Mouse (Mus musculus): ENCODE measurements around the gene Spaca4. TPM values are rescaled to one million over a fixed set of nuclear protein-coding genes. Genes with fewer than 3 reads are reported as not detected.
A peak's percentile ranks its signal among the peaks of the same experiment; 100 is the strongest.

Spaca4 gene
- polyA plus RNA-seq, 1 experiment from 2014 or later, result not detected

- peaks cover 68% of the 10 kb centered on the region for H3K4me1 ChIP-seq (replicated peaks; ENCODE audit: control insufficient read depth, insufficient read depth, low read length)
- peak overlapping the region; percentile 44 for H3K9ac ChIP-seq
- WGBS, result 0% methylated on average over 21 of the region's 21 CpGs
- DNase-seq (ENCODE audit: low spot score) (no peak), ATAC-seq (ENCODE audit: low FRiP score) (no peak)
- peak overlapping the region; percentile 94 for H3K4me2 ChIP-seq (replicated peaks)
- H3K9me3 ChIP-seq (ENCODE audit: control insufficient read depth, low read length), result no peaks in the 10 kb centered on the region
- H3K27me3 ChIP-seq (ENCODE audit: control insufficient read depth, insufficient read depth, low read length), result no peaks in the 10 kb centered on the region
- peak overlapping the region; percentile 52 for H3K4me3 ChIP-seq (replicated peaks; ENCODE audit: low read length)
- H3K36me3 ChIP-seq (replicated peaks; ENCODE audit: control insufficient read depth, insufficient read depth), result peaks cover 8% of the 10 kb centered on the region
- peak overlapping the region; percentile 15; the same call in 1 of the 2 replicates for H3K27ac ChIP-seq
These were observed 20.2 kb downstream of the Spaca4 start for GRCm38 (mm10) chr7:45705443-45705864.

- Histone ChIP-seq H3K9ac (peak within 1 kb of the TSS; percentile 53), H3K4me1 (replicated peaks; ENCODE audit: control insufficient read depth, insufficient read depth, low read length) (peaks cover 65% of the 10 kb centered on the region), H3K9me3 (ENCODE audit: control insufficient read depth, low read length) (no peaks in the 10 kb centered on the region), H3K27me3 (ENCODE audit: control insufficient read depth, insufficient read depth, low read length) (no peaks in the 10 kb centered on the region), H3K27ac (peak within 1 kb of the TSS; percentile 81), H3K36me3 (replicated peaks; ENCODE audit: control insufficient read depth, insufficient read depth) (0 out of 2 replicates have a peak, but pooled peaks cover 2% of the 10 kb centered on the region), H3K4me2 (replicated peaks) (peak within 1 kb of the TSS; percentile 94), H3K4me3 (replicated peaks; ENCODE audit: low read length) (peak within 1 kb of the TSS; percentile 52)
- whole genome bisulfite sequencing, result under 1% methylated on average over 36 of the region's 36 CpGs
- ATAC-seq (ENCODE audit: low FRiP score) (peak; percentile 88), DNase-seq (ENCODE audit: low spot score) (peak; percentile 97)
These were observed 20.7 kb downstream of the Spaca4 start, which contains the start of gene Dbp for GRCm38 (mm10) chr7:45704730-45705442. TSS of gene Dbp (plus strand) at chr7:45705088.

GRCm38 (mm10) chr7:45704046-45704559 lies 21.5 kb downstream of the Spaca4 start:
- H3K27ac ChIP-seq, result peak overlapping the region; percentile 81
- peak; percentile 80 for DNase-seq (ENCODE audit: low spot score)
- peak overlapping the region; percentile 52 for H3K4me3 ChIP-seq (replicated peaks; ENCODE audit: low read length)
- H3K9ac ChIP-seq, result peak overlapping the region; percentile 53
- H3K27me3 ChIP-seq (ENCODE audit: control insufficient read depth, insufficient read depth, low read length), result peaks cover 3% of the 10 kb centered on the region; the same call in 1 of the 2 replicates
- peaks cover 58% of the 10 kb centered on the region for H3K4me1 ChIP-seq (replicated peaks; ENCODE audit: control insufficient read depth, insufficient read depth, low read length)
- H3K9me3 ChIP-seq (ENCODE audit: control insufficient read depth, low read length), result no peaks in the 10 kb centered on the region
- H3K4me2 ChIP-seq (replicated peaks), result peak overlapping the region; percentile 94
- H3K36me3 ChIP-seq (replicated peaks; ENCODE audit: control insufficient read depth, insufficient read depth), result no peaks in the 10 kb centered on the region
- peak; percentile 61 for ATAC-seq (ENCODE audit: low FRiP score)
- WGBS, result under 1% methylated on average over 13 of the region's 13 CpGs

GRCm38 (mm10) chr7:45703521-45704033 lies 22.0 kb downstream of the Spaca4 start:
- no peak for DNase-seq (ENCODE audit: low spot score)
- H3K27ac ChIP-seq, result peak overlapping the region; percentile 81

GRCm38 (mm10) chr7:45702809-45703520 lies 22.6 kb downstream of the Spaca4 start:
- Histone ChIP-seq H3K4me1 (replicated peaks; ENCODE audit: control insufficient read depth, insufficient read depth, low read length) (peaks cover 46% of the 10 kb centered on the region), H3K9me3 (ENCODE audit: control insufficient read depth, low read length) (no peaks in the 10 kb centered on the region), H3K4me2 (replicated peaks) (peak overlapping the region; percentile 94), H3K27me3 (ENCODE audit: control insufficient read depth, insufficient read depth, low read length) (peaks cover 13% of the 10 kb centered on the region), H3K4me3 (replicated peaks; ENCODE audit: low read length) (peak overlapping the region; percentile 52; the same call in 1 of the 2 replicates), H3K36me3 (replicated peaks; ENCODE audit: control insufficient read depth, insufficient read depth) (no peaks in the 10 kb centered on the region), H3K9ac (peak overlapping the region; percentile 53; the same call in 1 of the 2 replicates), H3K27ac (peak overlapping the region; percentile 81; the same call in 1 of the 2 replicates)
- ATAC-seq (ENCODE audit: low FRiP score), result no peak
- WGBS, result 90% methylated on average over 17 of the region's 17 CpGs
- DNase-seq (ENCODE audit: low spot score), result no peak

More at GRCm38 (mm10) chr7:45703521-45704033, 22.0 kb downstream of the Spaca4 start:
- peak overlapping the region; percentile 52 for H3K4me3 ChIP-seq (replicated peaks; ENCODE audit: low read length)
- H3K4me1 ChIP-seq (replicated peaks; ENCODE audit: control insufficient read depth, insufficient read depth, low read length), result peaks cover 52% of the 10 kb centered on the region
- peak overlapping the region; percentile 53 for H3K9ac ChIP-seq
- no peaks in the 10 kb centered on the region for H3K9me3 ChIP-seq (ENCODE audit: control insufficient read depth, low read length)
- no peaks in the 10 kb centered on the region for H3K36me3 ChIP-seq (replicated peaks; ENCODE audit: control insufficient read depth, insufficient read depth)
- H3K27me3 ChIP-seq (ENCODE audit: control insufficient read depth, insufficient read depth, low read length), result peaks cover 8% of the 10 kb centered on the region
- 49% methylated on average over 12 of the region's 12 CpGs for WGBS
- ATAC-seq (ENCODE audit: low FRiP score), result no peak
- peak overlapping the region; percentile 94 for H3K4me2 ChIP-seq (replicated peaks)

GRCm38 (mm10) chr7:45702316-45702715 lies 23.3 kb downstream of the Spaca4 start:
- H3K9me3 ChIP-seq (ENCODE audit: control insufficient read depth, low read length), result no peaks in the 10 kb centered on the region
- no peak overlapping the region for H3K4me2 ChIP-seq (replicated peaks)
- 95% methylated on average over 11 of the region's 11 CpGs for WGBS
- ATAC-seq (ENCODE audit: low FRiP score) (no peak), DNase-seq (ENCODE audit: low spot score) (no peak)
- no peaks in the 10 kb centered on the region for H3K36me3 ChIP-seq (replicated peaks; ENCODE audit: control insufficient read depth, insufficient read depth)
- H3K27me3 ChIP-seq (ENCODE audit: control insufficient read depth, insufficient read depth, low read length), result peaks cover 13% of the 10 kb centered on the region
- no peak overlapping the region for H3K4me3 ChIP-seq (replicated peaks; ENCODE audit: low read length)
- H3K4me1 ChIP-seq (replicated peaks; ENCODE audit: control insufficient read depth, insufficient read depth, low read length), result peaks cover 40% of the 10 kb centered on the region
- H3K27ac ChIP-seq, result no peak overlapping the region
- no peak overlapping the region for H3K9ac ChIP-seq

GRCm38 (mm10) chr7:45701607-45702006 lies 24.0 kb downstream of the Spaca4 start:
- Histone ChIP-seq H3K27me3 (ENCODE audit: control insufficient read depth, insufficient read depth, low read length) (peaks cover 13% of the 10 kb centered on the region), H3K9ac (no peak overlapping the region), H3K4me2 (replicated peaks) (peak overlapping the region; percentile 91), H3K9me3 (ENCODE audit: control insufficient read depth, low read length) (no peaks in the 10 kb centered on the region), H3K27ac (no peak overlapping the region), H3K4me3 (replicated peaks; ENCODE audit: low read length) (peak overlapping the region; percentile 53; the same call in 1 of the 2 replicates), H3K4me1 (replicated peaks; ENCODE audit: control insufficient read depth, insufficient read depth, low read length) (peaks cover 33% of the 10 kb centered on the region), H3K36me3 (replicated peaks; ENCODE audit: control insufficient read depth, insufficient read depth) (no peaks in the 10 kb centered on the region)
- DNase-seq (ENCODE audit: low spot score) (no peak), ATAC-seq (ENCODE audit: low FRiP score) (no peak)
- 84% methylated on average over 11 of the region's 11 CpGs for WGBS

- H3K9ac ChIP-seq, result peak overlapping the region; percentile 31
- H3K27me3 ChIP-seq (ENCODE audit: control insufficient read depth, insufficient read depth, low read length), result peaks cover 13% of the 10 kb centered on the region
- H3K9me3 ChIP-seq (ENCODE audit: control insufficient read depth, low read length), result no peaks in the 10 kb centered on the region
- peak overlapping the region; percentile 91 for H3K4me2 ChIP-seq (replicated peaks)
- WGBS, result 29% methylated on average over 11 of the region's 11 CpGs
- ATAC-seq (ENCODE audit: low FRiP score) (no peak), DNase-seq (ENCODE audit: low spot score) (no peak)
- peak overlapping the region; percentile 53 for H3K4me3 ChIP-seq (replicated peaks; ENCODE audit: low read length)
- H3K36me3 ChIP-seq (replicated peaks; ENCODE audit: control insufficient read depth, insufficient read depth), result no peaks in the 10 kb centered on the region
- 0 out of 2 replicates have a peak overlapping the region, but pooled peaks have one; percentile 7 for H3K27ac ChIP-seq
- peaks cover 28% of the 10 kb centered on the region for H3K4me1 ChIP-seq (replicated peaks; ENCODE audit: control insufficient read depth, insufficient read depth, low read length)
These were observed 24.5 kb downstream of the Spaca4 start for GRCm38 (mm10) chr7:45701072-45701471.
